Mouse (Mus musculus) adrenal gland, postnatal 4 days (tissue): ENCODE results near the gene Camk1d. TPM values are rescaled to one million over a fixed set of nuclear protein-coding genes. Genes with fewer than 3 reads are reported as not detected.

Experiments used
- DNase-seq, 2 experiments: peaks; one replicate each; pipeline ENCODE4 v3.0.0; 2021 to 2022; ENCODE audit warnings: low spot score in 2 of 2, mixed read lengths in 2 of 2
- long read RNA-seq, 2 experiments: library from polyadenylated mRNA; stranded (forward); transcript quantifications; one replicate each; pipeline ENCODE4 v2.0.0; 2021
- total RNA-seq, 2 experiments: library from RNA; stranded (reverse); gene quantifications; 2 replicates each; pipeline ENCODE4 v1.2.3; 2021

Gene Camk1d
- 10 to 100 TPM; 10.7 to 11.3 TPM for total RNA-seq
- long read RNA-seq, experiment 1, partial matches to known transcripts, result 0 of 1 reads
- long read RNA-seq, experiment 1, other reads (novel, unspliced or antisense), result 1 of 1 reads
- long read RNA-seq, experiment 2, full-length matches to known transcripts, result 1 of 7 reads
- long read RNA-seq, experiment 2, partial matches to known transcripts, result 0 of 7 reads
- long read RNA-seq, experiment 2, other reads (novel, unspliced or antisense), result 6 of 7 reads

GRCm38 (mm10) chr2:5714211-5715053 lies at the start of gene Camk1d:
TSS of gene Camk1d (minus strand) at chr2:5714515.
- DNase-seq, result peak in 1 of 2 experiments; percentile 40

- DNase-seq, result no peak
Observed at GRCm38 (mm10) chr2:5762031-5762430, 47.7 kb upstream of the Camk1d start.

- DNase-seq, result no peak
Observed at GRCm38 (mm10) chr2:5760479-5761008, 46.2 kb upstream of the Camk1d start.

- no peak for DNase-seq
Observed at GRCm38 (mm10) chr2:5758569-5758968, 44.3 kb upstream of the Camk1d start.

GRCm38 (mm10) chr2:5750872-5751271 lies 36.6 kb upstream of the Camk1d start:
- no peak for DNase-seq

DNA sequence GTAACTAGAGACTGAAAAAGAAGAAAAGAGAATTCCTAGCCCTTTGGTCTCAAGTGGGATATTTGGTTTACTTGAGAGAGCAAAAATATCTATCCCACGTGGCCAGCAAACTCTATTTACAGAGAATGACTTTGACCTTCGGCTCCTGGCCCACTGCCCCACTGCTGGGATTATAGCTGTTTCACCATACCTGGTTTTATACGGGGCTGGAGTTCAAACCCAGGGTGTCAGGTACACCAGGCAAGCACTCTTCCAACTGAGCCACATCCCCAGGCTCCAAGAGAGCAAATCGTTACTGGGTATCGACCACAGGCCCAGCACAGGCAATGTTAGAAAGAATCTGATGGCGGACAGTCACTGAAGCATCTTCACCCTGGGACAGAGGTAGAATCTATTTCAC lies 34.9 kb upstream of the Camk1d start:
- no peak for DNase-seq

GRCm38 (mm10) chr2:5747545-5748043 lies 33.3 kb upstream of the Camk1d start:
- no peak for DNase-seq

DNA sequence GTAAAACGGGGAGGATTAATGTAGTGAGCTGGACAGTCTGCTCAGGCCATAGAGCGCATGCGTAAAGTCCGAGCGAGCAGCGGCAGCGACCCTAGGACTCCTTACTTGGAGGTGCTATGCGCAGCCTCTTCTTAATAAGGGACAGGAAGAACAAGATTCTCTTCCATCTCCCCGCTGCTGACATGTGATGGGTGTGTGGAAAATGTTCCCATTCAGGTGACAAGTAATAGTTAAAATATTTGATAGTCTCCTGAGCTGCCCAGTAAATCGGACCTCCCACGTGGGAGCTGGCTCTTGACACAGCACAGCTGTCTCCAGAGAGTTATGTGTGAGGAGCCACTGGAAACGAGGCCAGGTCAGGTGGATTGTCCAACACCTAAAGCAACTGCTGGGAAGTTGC lies 32.2 kb upstream of the Camk1d start:
- DNase-seq, result no peak

- DNase-seq, result no peak
Observed at GRCm38 (mm10) chr2:5743886-5744285, 29.6 kb upstream of the Camk1d start.

- DNase-seq, result no peak
Observed at GRCm38 (mm10) chr2:5740913-5741312, 26.6 kb upstream of the Camk1d start.

- no peak for DNase-seq
Observed at GRCm38 (mm10) chr2:5735881-5736280, 21.6 kb upstream of the Camk1d start.

GRCm38 (mm10) chr2:5733300-5734085 lies 19.2 kb upstream of the Camk1d start:
- DNase-seq, result no peak

- DNase-seq, result no peak
Observed at GRCm38 (mm10) chr2:5732047-5732446, 17.7 kb upstream of the Camk1d start.

DNA sequence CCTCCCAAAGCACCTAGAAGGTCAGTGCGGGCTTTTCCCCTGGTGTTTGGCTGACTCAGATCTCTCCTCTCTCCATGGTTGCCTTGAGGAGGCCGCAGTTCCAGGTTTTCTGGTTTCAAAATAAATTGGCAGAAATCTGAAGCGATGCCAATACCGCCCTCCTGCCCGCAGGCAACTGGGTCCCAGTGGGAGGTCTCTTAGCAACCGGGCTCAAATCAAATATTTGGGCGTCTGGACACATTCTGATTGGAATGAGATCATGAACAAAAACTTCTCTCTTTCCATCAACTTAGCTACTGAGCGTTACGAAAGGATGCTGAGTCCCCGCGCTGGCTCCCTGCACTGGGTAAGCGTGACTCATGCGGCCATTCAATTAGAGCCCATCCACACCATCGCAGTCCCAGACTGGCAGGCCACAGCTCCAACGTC lies 16.1 kb upstream of the Camk1d start:
- DNase-seq, result no peak

DNA sequence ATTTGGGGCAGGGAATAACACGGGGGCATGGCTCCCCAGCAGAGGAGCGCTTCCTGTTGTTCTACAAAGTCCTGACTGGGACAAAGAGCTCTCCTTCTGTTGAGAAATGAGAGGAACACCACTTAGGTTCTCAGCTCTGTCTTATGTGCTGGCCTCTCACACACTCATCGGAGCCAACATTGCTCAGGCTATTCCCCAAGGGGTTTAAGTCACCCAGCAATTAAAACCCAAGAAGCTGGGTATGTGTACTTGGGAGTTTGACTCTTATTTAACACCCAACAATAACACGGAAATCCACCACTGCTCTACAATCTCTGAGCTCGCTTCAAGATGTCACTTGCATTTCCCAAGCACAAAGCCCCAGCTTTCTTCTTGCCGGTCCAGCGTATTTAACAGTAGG lies 15.6 kb upstream of the Camk1d start:
- DNase-seq, result no peak

- no peak for DNase-seq
Observed at GRCm38 (mm10) chr2:5725028-5725701, 10.8 kb upstream of the Camk1d start.

DNA sequence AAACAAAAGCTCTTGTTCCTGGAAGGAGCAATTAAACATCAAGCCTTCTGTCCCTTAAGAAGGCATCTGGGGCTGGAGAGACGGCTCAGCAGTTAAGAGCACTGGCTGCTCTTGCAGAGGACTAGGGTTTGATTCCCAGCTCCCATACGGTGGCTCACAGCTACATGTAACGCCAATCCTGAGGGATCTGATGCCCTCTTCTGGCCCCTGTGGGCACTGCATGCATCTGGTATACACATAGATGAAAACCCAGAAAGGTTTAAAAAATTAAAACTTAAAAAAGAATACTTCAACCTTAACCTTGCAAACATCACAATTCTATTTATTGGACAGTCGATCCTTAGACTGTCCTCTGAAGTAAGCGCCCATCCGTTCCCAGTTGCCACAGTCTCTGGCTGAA lies 3.4 kb upstream of the Camk1d start:
- DNase-seq, result no peak

DNA sequence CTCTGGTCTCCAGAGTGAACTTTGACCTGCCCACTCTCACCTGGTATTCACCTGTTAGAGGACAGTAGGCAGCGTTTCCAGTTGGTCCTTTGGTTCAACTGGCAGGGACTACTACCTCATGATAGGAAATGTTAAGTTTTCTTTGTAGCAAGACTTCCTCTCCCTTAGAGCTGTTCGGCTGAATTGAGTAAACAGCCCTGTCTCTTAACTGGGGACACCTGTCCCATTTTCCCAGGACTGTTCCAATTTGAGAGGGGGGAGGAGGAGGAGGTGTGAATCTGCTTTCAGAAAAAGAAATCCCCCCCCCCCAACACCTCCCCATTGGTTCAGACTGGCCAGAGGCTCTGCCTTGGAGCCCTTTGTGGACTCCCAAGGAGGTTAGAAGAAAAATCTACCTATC lies 1.2 kb upstream of the Camk1d start:
- DNase-seq, result no peak

DNA sequence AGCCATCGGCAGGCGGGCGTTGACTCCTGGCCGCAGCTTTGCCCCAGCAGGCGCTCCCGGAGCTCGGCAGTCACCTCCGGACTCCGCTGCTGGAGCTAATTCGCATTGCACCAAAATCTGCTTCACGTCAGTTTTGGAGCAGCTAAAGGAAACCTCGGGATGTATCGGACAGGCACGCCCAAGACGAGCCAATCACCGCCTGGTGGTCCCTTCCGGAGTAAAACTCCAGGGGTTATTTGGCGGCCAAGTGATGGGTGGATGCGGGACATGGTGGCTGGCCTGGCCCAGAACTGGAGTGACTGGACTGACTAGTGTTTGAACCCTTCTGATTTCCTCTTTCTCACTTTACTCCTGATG lies 717 bp upstream of the Camk1d start:
- DNase-seq, result no peak

GRCm38 (mm10) chr2:5713325-5714210 lies 747 bp downstream of the Camk1d start:
- DNase-seq, result no peak
